Mouse (Mus musculus) brain, embryonic 14.5 days (tissue): Measurements from ENCODE around the gene Dhrs3.

ENCODE experiments used
- CTCF ChIP-seq: fragments of 200-500 bp; IDR thresholded peaks from 2 replicates; pipeline ENCODE4 v1.5.1; 2012; ENCODE audit warnings: inconsistent platforms, mild to moderate bottlenecking, moderate library complexity, borderline replicate concordance; ENCODE audit not compliant: insufficient read depth, insufficient read length; ENCODE audit errors: extremely low read depth
- POLR2A ChIP-seq: fragments of 200-500 bp; IDR thresholded peaks from 2 replicates; pipeline ENCODE4 v1.6.1; 2012; ENCODE audit warnings: mild to moderate bottlenecking, inconsistent platforms, borderline replicate concordance; ENCODE audit not compliant: poor library complexity, insufficient read depth, insufficient read length, severe bottlenecking; ENCODE audit errors: extremely low read depth

GRCm38 (mm10) chr4:144977057-144977456 lies 84.4 kb downstream of the Dhrs3 start:
- TF ChIP-seq POLR2A: no peak
- TF ChIP-seq CTCF: no peak
